Comparison of ENCODE assay signal across 18 mouse cellular contexts in genomic region chr6:34034096-34034495, GRCm38 (mm10). TPM values are rescaled to one million over a fixed set of nuclear protein-coding genes. Genes with fewer than 3 reads are reported as not detected.
A peak's percentile ranks its signal among the peaks of the same experiment; 100 is the strongest.
DNase-seq lines count a peak whose midpoint lies in the region; ATAC-seq and TF ChIP-seq lines count a peak whose summit lies in the region.
"Had no signal": no experiment of that assay in that cellular context is flagged by ENCODE, and none has a peak within 500 bp of the region (broad histone marks: within the 10 kb centered on the region; RNA-seq: fewer than 3 reads in every experiment).

No protein-coding gene starts in this region.

- H3K4me1 ChIP-seq in liver, embryonic 11.5 days (replicated peaks; ENCODE audit: control insufficient read depth, insufficient read depth, low read length) = peaks cover 16% of the 10 kb centered on the region
- H3K4me1 ChIP-seq in liver, postnatal 0 days (ENCODE audit: insufficient read depth) = peaks cover 4% of the 10 kb centered on the region
- H3K4me1 ChIP-seq in forebrain, embryonic 14.5 days (ENCODE audit: control insufficient read depth, insufficient read depth, low read length) = 0 out of 2 replicates have a peak, but pooled peaks cover 4% of the 10 kb centered on the region

- H3K27ac ChIP-seq in liver, embryonic 11.5 days (ENCODE audit: low read depth, low read length) = 0 out of 2 replicates have a peak overlapping the region, but pooled peaks have one; percentile 22
- H3K27ac ChIP-seq in liver, postnatal 0 days (ENCODE audit: low read depth) = no peak overlapping the region
- H3K27ac ChIP-seq in forebrain, embryonic 14.5 days (ENCODE audit: low read depth, low read length) = no peak overlapping the region
- H3K27ac ChIP-seq: forebrain, embryonic 15.5 days; hindbrain, embryonic 15.5 days had no signal

- H3K9me3 ChIP-seq in liver, embryonic 11.5 days (ENCODE audit: control insufficient read depth, low read length) = no peaks in the 10 kb centered on the region
- no peaks in the 10 kb centered on the region for H3K9me3 ChIP-seq in liver, postnatal 0 days (ENCODE audit: low read length)
- no peaks in the 10 kb centered on the region for H3K9me3 ChIP-seq in forebrain, embryonic 14.5 days (replicated peaks; ENCODE audit: control insufficient read depth, low read length)
- H3K9me3 ChIP-seq: forebrain, embryonic 15.5 days; hindbrain, embryonic 15.5 days; megakaryocyte, embryonic 14.5 days had no signal

- H3K4me2 ChIP-seq in liver, embryonic 11.5 days = peak overlapping the region; percentile 10; the same call in 1 of the 2 replicates
- H3K4me2 ChIP-seq in liver, postnatal 0 days (ENCODE audit: low read depth, low read length) = no peak overlapping the region
- no peak overlapping the region for H3K4me2 ChIP-seq in forebrain, embryonic 14.5 days (ENCODE audit: low read length)
- H3K4me2 ChIP-seq: forebrain, embryonic 15.5 days; hindbrain, embryonic 15.5 days had no signal

- H3K27me3 ChIP-seq in liver, embryonic 11.5 days (replicated peaks; ENCODE audit: control insufficient read depth, insufficient read depth, low read length) = no peaks in the 10 kb centered on the region
- H3K27me3 ChIP-seq in liver, postnatal 0 days (ENCODE audit: insufficient read depth, low read length) = no peaks in the 10 kb centered on the region
- no peaks in the 10 kb centered on the region for H3K27me3 ChIP-seq in forebrain, embryonic 14.5 days (replicated peaks; ENCODE audit: control insufficient read depth, insufficient read depth, low read length)
- H3K27me3 ChIP-seq: forebrain, embryonic 15.5 days; hindbrain, embryonic 15.5 days had no signal

- TF ChIP-seq CTCF in liver, postnatal 0 days (IDR thresholded peaks at IDR 0.05; ENCODE audit: low read depth) = no peak

- H3K36me3 ChIP-seq in liver, embryonic 11.5 days (ENCODE audit: control insufficient read depth, insufficient read depth, low read length) = no peaks in the 10 kb centered on the region
- no peaks in the 10 kb centered on the region for H3K36me3 ChIP-seq in liver, postnatal 0 days (replicated peaks; ENCODE audit: insufficient read depth, low read length)
- H3K36me3 ChIP-seq in forebrain, embryonic 14.5 days (ENCODE audit: control insufficient read depth, insufficient read depth, low read length) = no peaks in the 10 kb centered on the region
- H3K36me3 ChIP-seq: forebrain, embryonic 15.5 days; hindbrain, embryonic 15.5 days had no signal

- no peak overlapping the region for H3K9ac ChIP-seq in liver, embryonic 11.5 days (ENCODE audit: low read depth, low read length)
- no peak overlapping the region for H3K9ac ChIP-seq in liver, postnatal 0 days (replicated peaks)
- H3K9ac ChIP-seq in forebrain, embryonic 14.5 days (ENCODE audit: low read length) = no peak overlapping the region
- H3K9ac ChIP-seq: forebrain, embryonic 15.5 days; hindbrain, embryonic 15.5 days had no signal

- no peak for TF ChIP-seq EP300 in liver, postnatal 0 days (IDR thresholded peaks at IDR 0.05; ENCODE audit: low read depth)

- 42% methylated on average over 3 of the region's 3 CpGs for WGBS in liver, embryonic 11.5 days
- WGBS in liver, postnatal 0 days (ENCODE audit: insufficient replicate concordance) = 43% methylated on average over 3 of the region's 3 CpGs
- WGBS in forebrain, embryonic 14.5 days = 72% methylated on average over 3 of the region's 3 CpGs

- ATAC-seq in liver, embryonic 11.5 days (replicated peaks; ENCODE audit: low FRiP score) = 0 out of 2 replicates have a peak, but pooled peaks have one; percentile 27
- no peak for ATAC-seq in liver, postnatal 0 days
- ATAC-seq in forebrain, embryonic 14.5 days = no peak

- no peak overlapping the region for H3K4me3 ChIP-seq in liver, embryonic 11.5 days (ENCODE audit: low read depth, low read length)
- H3K4me3 ChIP-seq in liver, postnatal 0 days (ENCODE audit: low read depth, low read length) = no peak overlapping the region
- no peak overlapping the region for H3K4me3 ChIP-seq in forebrain, embryonic 14.5 days (ENCODE audit: low read depth, low read length)
- H3K4me3 ChIP-seq: forebrain, embryonic 15.5 days; hindbrain, embryonic 15.5 days; megakaryocyte, embryonic 14.5 days had no signal

- DNase-seq in embryo, embryonic 11 days = peak; percentile 13
- no peak for DNase-seq in embryo, embryonic 9.5 days (ENCODE audit: extremely low spot score)
- no peak for DNase-seq in liver, embryonic 11.5 days (ENCODE audit: low spot score)
- no peak for DNase-seq in liver, postnatal 0 days
- peak; percentile 55 for DNase-seq in 3T3-L1 (ENCODE audit: low read depth, low spot score)
- DNase-seq in fibroblast of lung, adult 2 months (ENCODE audit: low read depth) = peak; percentile 5
- DNase-seq in forebrain, embryonic 14.5 days (ENCODE audit: low spot score) = no peak
- no peak for DNase-seq in gastrocnemius, postnatal 4 days (ENCODE audit: low spot score in 2 of 2)
- DNase-seq: adrenal gland, postnatal 25 days; cerebellum, adult 2 months; gastrocnemius, postnatal 36 days; heart, postnatal 10 days; kidney, adult 18-20 months; kidney, postnatal 10 days; lung, adult 2 months had no signal

RNA-seq across cellular contexts. Expression of gene Lrguk, which starts 4.8 kb away (rescaled TPM):
- 0.67 and 1.1 TPM in 2 replicates for polyA plus RNA-seq in liver, embryonic 11.5 days (2014; fragmentation: Nextera tagmentation; extraction: Ambion mirVana)
- 0.04 TPM in 1 of 2 replicates, not detected in the other for polyA plus RNA-seq in liver, postnatal 0 days (2015; fragmentation: Nextera tagmentation; extraction: Ambion mirVana)
- 1.0 and 1.1 TPM in 2 replicates for polyA plus RNA-seq in forebrain, embryonic 14.5 days (2014; fragmentation: Nextera tagmentation; extraction: Ambion mirVana)
- under 1 TPM; 0.10 to 0.26 TPM for total RNA-seq in gastrocnemius, postnatal 4 days (2021)

Comparison
In these comparisons a context has a peak if more than half of its experiments do, and no peak if none do; other contexts are left out.
1. DNase-seq: peak in embryo, embryonic 11 days (single experiment), 3T3-L1 (single experiment) and fibroblast of lung, adult 2 months (single experiment); none in embryo, embryonic 9.5 days (single experiment), liver, embryonic 11.5 days (single experiment), liver, postnatal 0 days (single experiment), forebrain, embryonic 14.5 days (single experiment) and gastrocnemius, postnatal 4 days (0 of 2).